Mouse (Mus musculus): ENCODE data around the gene Slc38a4. TPM values are rescaled to one million over a fixed set of nuclear protein-coding genes. Genes with fewer than 3 reads are reported as not detected.

The Slc38a4 gene
- polyA plus RNA-seq, 1 experiment from 2014 or later = 74.2 TPM

DNA sequence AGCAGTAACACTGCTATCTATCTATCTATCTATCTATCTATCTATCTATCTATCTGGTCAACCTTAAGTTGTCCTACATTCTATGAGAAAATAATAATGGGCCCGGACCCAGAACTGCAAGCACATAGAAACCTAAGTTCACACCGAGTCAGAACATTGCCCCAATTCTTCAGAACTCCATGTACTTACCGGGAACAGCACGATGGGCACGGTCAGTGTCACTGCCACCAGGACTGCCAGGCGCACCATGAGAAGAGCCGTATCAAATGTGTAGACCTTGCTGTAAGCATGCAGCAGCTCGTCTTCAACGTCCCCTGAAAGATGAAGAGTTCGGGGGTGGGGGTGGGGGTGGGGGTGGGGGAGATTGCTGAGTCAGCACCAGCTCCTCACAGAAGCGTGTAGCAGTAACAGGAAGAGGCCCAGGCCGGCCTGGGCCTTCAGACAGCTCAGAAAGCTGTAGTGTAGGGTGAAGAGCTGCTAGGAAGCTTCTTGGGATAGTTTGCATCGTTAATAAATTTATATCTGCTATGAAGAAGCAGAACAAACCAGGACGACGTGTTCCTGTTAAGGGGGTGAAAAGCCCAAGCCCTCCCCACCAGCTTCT, 50.0 kb downstream of the Slc38a4 start:
- WGBS = 83% methylated on average over 15 of the region's 15 CpGs
- ATAC-seq (ENCODE audit: low FRiP score, low TSS enrichment) = no peak
- Histone ChIP-seq H3K9ac (replicated peaks; ENCODE audit: low read length) (no peak overlapping the region), H3K4me3 (ENCODE audit: low read length) (no peak overlapping the region), H3K9me3 (ENCODE audit: low read length) (no peaks in the 10 kb centered on the region), H3K27ac (ENCODE audit: low read length) (no peak overlapping the region), H3K4me1 (ENCODE audit: insufficient read depth, low read length) (peaks cover 23% of the 10 kb centered on the region), H3K36me3 (ENCODE audit: insufficient read depth, low read length) (0 out of 2 replicates have a peak, but pooled peaks cover 4% of the 10 kb centered on the region), H3K4me2 (replicated peaks; ENCODE audit: low read depth, low read length) (no peak overlapping the region), H3K27me3 (ENCODE audit: insufficient read depth, low read length) (no peaks in the 10 kb centered on the region)

DNA sequence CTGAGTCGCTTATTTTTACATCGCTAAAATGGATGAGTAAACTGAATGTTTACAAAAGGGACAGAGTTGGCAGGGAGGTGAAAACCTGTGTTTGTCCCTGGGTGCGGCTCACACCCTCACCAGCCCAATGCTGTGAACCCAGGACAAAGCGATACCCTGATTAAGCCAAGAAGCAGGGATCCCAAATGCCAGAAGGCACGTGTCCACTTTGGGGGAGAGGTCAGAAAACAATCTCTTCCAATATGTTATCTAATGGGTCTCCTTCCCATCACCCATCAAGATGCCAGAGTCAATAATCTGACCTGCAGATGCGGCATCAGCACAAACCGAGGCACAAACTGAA, 51.3 kb downstream of the Slc38a4 start:
- H3K4me1 ChIP-seq (ENCODE audit: insufficient read depth, low read length) = peaks cover 33% of the 10 kb centered on the region
- no peak overlapping the region for H3K9ac ChIP-seq (replicated peaks; ENCODE audit: low read length)
- H3K27ac ChIP-seq (ENCODE audit: low read length) = 0 out of 2 replicates have a peak overlapping the region, but pooled peaks have one; percentile 25
- H3K4me3 ChIP-seq (ENCODE audit: low read length) = no peak overlapping the region
- no peak overlapping the region for H3K4me2 ChIP-seq (replicated peaks; ENCODE audit: low read depth, low read length)
- H3K9me3 ChIP-seq (ENCODE audit: low read length) = no peaks in the 10 kb centered on the region
- WGBS = 74% methylated on average over 7 of the region's 7 CpGs
- no peaks in the 10 kb centered on the region for H3K27me3 ChIP-seq (ENCODE audit: insufficient read depth, low read length)
- 0 out of 2 replicates have a peak, but pooled peaks cover 1% of the 10 kb centered on the region for H3K36me3 ChIP-seq (ENCODE audit: insufficient read depth, low read length)
- ATAC-seq (ENCODE audit: low FRiP score, low TSS enrichment) = no peak

GRCm38 (mm10) chr15:97003851-97004524, 51.8 kb downstream of the Slc38a4 start:
- H3K9me3 ChIP-seq (ENCODE audit: low read length) = no peaks in the 10 kb centered on the region
- no peaks in the 10 kb centered on the region for H3K36me3 ChIP-seq (ENCODE audit: insufficient read depth, low read length)
- H3K9ac ChIP-seq (replicated peaks; ENCODE audit: low read length) = no peak overlapping the region
- no peak overlapping the region for H3K4me2 ChIP-seq (replicated peaks; ENCODE audit: low read depth, low read length)
- H3K27me3 ChIP-seq (ENCODE audit: insufficient read depth, low read length) = no peaks in the 10 kb centered on the region
- 0 out of 2 replicates have a peak overlapping the region, but pooled peaks have one; percentile 25 for H3K27ac ChIP-seq (ENCODE audit: low read length)
- peaks cover 33% of the 10 kb centered on the region for H3K4me1 ChIP-seq (ENCODE audit: insufficient read depth, low read length)
- ATAC-seq (ENCODE audit: low FRiP score, low TSS enrichment) = peak; percentile 32; the same call in 1 of the 2 replicates
- WGBS = 46% methylated on average over 10 of the region's 10 CpGs
- no peak overlapping the region for H3K4me3 ChIP-seq (ENCODE audit: low read length)

DNA sequence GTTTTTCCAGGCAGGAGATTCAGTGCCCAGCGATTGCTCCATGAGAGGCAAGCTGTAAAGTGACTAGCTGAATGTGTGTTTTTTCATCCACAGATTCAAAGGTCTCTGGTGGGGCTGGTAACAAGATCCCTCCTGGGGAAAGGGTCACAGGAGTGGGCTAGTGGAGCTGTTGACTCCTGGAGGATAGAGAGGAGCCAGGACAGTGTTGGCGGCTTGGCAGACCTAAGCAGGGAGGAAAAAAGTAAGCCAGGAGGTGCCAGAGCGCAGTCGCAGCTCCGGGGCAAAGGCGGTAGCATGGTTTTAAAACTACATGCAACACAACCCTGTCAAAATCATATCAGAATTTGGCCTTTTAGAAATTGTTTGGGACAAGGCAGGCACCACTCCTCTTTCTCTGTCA, 52.6 kb downstream of the Slc38a4 start:
- Histone ChIP-seq H3K27ac (ENCODE audit: low read length) (no peak overlapping the region), H3K4me2 (replicated peaks; ENCODE audit: low read depth, low read length) (peak overlapping the region; percentile 32), H3K4me1 (ENCODE audit: insufficient read depth, low read length) (peaks cover 33% of the 10 kb centered on the region), H3K9ac (replicated peaks; ENCODE audit: low read length) (no peak overlapping the region), H3K36me3 (ENCODE audit: insufficient read depth, low read length) (no peaks in the 10 kb centered on the region), H3K4me3 (ENCODE audit: low read length) (peak overlapping the region; percentile 26), H3K27me3 (ENCODE audit: insufficient read depth, low read length) (no peaks in the 10 kb centered on the region), H3K9me3 (ENCODE audit: low read length) (no peaks in the 10 kb centered on the region)
- WGBS = 69% methylated on average over 6 of the region's 6 CpGs
- ATAC-seq (ENCODE audit: low FRiP score, low TSS enrichment) = no peak

DNA sequence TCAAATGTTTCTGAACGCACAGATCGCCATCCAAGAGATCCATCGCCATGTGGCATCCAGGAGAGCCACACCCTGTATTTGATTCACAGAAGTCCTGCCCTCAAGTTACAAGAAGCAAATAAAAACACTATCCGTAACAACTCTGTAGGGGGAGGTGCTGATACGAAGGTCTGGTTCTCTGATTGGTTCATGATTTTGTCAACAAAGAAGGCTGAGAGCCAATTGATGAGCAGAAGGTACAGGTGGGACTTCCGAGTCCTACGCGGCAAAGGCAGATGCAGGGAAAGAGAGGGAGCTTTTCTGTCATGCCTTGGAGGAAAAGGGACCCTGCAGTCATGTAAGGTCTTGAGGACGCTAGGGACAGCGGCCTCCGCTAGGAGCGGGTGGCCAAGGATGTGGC, 53.0 kb downstream of the Slc38a4 start:
- Histone ChIP-seq H3K9ac (replicated peaks; ENCODE audit: low read length) (no peak overlapping the region), H3K9me3 (ENCODE audit: low read length) (no peaks in the 10 kb centered on the region), H3K27ac (ENCODE audit: low read length) (no peak overlapping the region), H3K4me1 (ENCODE audit: insufficient read depth, low read length) (peaks cover 33% of the 10 kb centered on the region), H3K27me3 (ENCODE audit: insufficient read depth, low read length) (no peaks in the 10 kb centered on the region), H3K36me3 (ENCODE audit: insufficient read depth, low read length) (no peaks in the 10 kb centered on the region), H3K4me2 (replicated peaks; ENCODE audit: low read depth, low read length) (peak overlapping the region; percentile 32), H3K4me3 (ENCODE audit: low read length) (peak overlapping the region; percentile 26)
- no peak for ATAC-seq (ENCODE audit: low FRiP score, low TSS enrichment)
- WGBS = 73% methylated on average over 12 of the region's 12 CpGs

- Histone ChIP-seq H3K4me2 (replicated peaks; ENCODE audit: low read depth, low read length) (no peak overlapping the region), H3K9me3 (ENCODE audit: low read length) (no peaks in the 10 kb centered on the region), H3K4me3 (ENCODE audit: low read length) (no peak overlapping the region), H3K36me3 (ENCODE audit: insufficient read depth, low read length) (no peaks in the 10 kb centered on the region), H3K27me3 (ENCODE audit: insufficient read depth, low read length) (no peaks in the 10 kb centered on the region), H3K4me1 (ENCODE audit: insufficient read depth, low read length) (peaks cover 33% of the 10 kb centered on the region), H3K9ac (replicated peaks; ENCODE audit: low read length) (no peak overlapping the region), H3K27ac (ENCODE audit: low read length) (peak overlapping the region; percentile 85; the same call in 1 of the 2 replicates)
- 81% methylated on average over 7 of the region's 7 CpGs for WGBS
- no peak for ATAC-seq (ENCODE audit: low FRiP score, low TSS enrichment)
Observed at GRCm38 (mm10) chr15:97001886-97002285, 53.9 kb downstream of the Slc38a4 start.

- peaks cover 33% of the 10 kb centered on the region for H3K4me1 ChIP-seq (ENCODE audit: insufficient read depth, low read length)
- H3K4me2 ChIP-seq (replicated peaks; ENCODE audit: low read depth, low read length) = no peak overlapping the region
- no peak overlapping the region for H3K9ac ChIP-seq (replicated peaks; ENCODE audit: low read length)
- H3K27me3 ChIP-seq (ENCODE audit: insufficient read depth, low read length) = no peaks in the 10 kb centered on the region
- H3K36me3 ChIP-seq (ENCODE audit: insufficient read depth, low read length) = no peaks in the 10 kb centered on the region
- H3K27ac ChIP-seq (ENCODE audit: low read length) = peak overlapping the region; percentile 85
- no peak for ATAC-seq (ENCODE audit: low FRiP score, low TSS enrichment)
- no peaks in the 10 kb centered on the region for H3K9me3 ChIP-seq (ENCODE audit: low read length)
- H3K4me3 ChIP-seq (ENCODE audit: low read length) = no peak overlapping the region
- WGBS = 37% methylated on average over 12 of the region's 12 CpGs
Observed at GRCm38 (mm10) chr15:97001416-97001815, 54.3 kb downstream of the Slc38a4 start.

DNA sequence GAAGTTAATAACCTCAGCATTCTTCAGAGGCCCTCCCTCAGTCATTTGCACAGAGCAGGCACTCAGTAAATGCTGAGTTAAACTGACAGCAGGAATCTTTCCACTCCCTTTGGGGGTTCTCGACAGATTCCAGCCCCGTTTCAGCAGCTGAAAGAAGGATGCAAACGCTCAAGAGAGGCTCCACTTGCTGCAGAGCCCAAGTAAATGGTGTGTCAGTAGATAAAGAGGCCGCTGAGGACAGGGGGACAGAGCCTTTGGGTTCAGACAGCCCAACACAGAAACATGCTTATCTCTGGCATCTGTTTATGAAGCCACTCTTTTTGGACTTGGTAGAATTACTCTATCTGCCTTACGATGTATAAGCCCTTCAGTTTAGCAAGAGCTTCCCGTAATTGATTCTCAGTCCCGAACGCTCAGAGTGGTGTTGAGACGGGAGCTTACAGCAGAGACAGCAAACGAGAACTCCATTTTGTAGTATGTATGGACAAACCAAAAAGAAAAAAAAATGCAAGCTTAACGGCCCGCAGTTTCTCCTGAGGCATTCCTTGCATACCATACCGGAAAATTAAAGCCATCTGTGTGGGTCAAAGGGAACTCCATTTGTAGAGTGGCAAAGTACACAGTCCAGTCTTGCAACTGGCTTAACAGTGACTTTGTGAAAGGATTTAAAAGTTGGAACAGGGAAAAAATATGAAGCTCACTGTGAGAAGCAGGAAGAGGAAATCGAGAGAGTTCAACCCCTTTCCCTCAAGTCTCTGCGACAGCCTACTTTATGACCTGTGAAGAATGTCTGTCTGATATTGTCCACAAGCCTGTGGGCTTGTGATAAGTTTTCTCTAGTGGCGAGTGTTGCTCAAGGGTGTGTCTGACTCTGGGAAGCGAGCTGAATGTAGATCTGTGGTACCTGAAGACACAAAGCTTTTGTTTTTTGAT, 55.2 kb downstream of the Slc38a4 start:
- Histone ChIP-seq H3K4me3 (ENCODE audit: low read length) (no peak overlapping the region), H3K36me3 (ENCODE audit: insufficient read depth, low read length) (no peaks in the 10 kb centered on the region), H3K4me1 (ENCODE audit: insufficient read depth, low read length) (peaks cover 33% of the 10 kb centered on the region), H3K27ac (ENCODE audit: low read length) (peak overlapping the region; percentile 85), H3K9me3 (ENCODE audit: low read length) (no peaks in the 10 kb centered on the region), H3K9ac (replicated peaks; ENCODE audit: low read length) (no peak overlapping the region; the same call in 1 of the 2 replicates), H3K27me3 (ENCODE audit: insufficient read depth, low read length) (no peaks in the 10 kb centered on the region), H3K4me2 (replicated peaks; ENCODE audit: low read depth, low read length) (no peak overlapping the region)
- ATAC-seq (ENCODE audit: low FRiP score, low TSS enrichment) = peak; percentile 60
- WGBS = 30% methylated on average over 17 of the region's 17 CpGs

- Histone ChIP-seq H3K9me3 (ENCODE audit: low read length) (no peaks in the 10 kb centered on the region), H3K27me3 (ENCODE audit: insufficient read depth, low read length) (no peaks in the 10 kb centered on the region), H3K4me3 (ENCODE audit: low read length) (no peak overlapping the region), H3K9ac (replicated peaks; ENCODE audit: low read length) (no peak overlapping the region), H3K4me2 (replicated peaks; ENCODE audit: low read depth, low read length) (no peak overlapping the region), H3K36me3 (ENCODE audit: insufficient read depth, low read length) (no peaks in the 10 kb centered on the region), H3K4me1 (ENCODE audit: insufficient read depth, low read length) (peaks cover 30% of the 10 kb centered on the region), H3K27ac (ENCODE audit: low read length) (no peak overlapping the region)
- no peak for ATAC-seq (ENCODE audit: low FRiP score, low TSS enrichment)
- WGBS = 85% methylated on average over 12 of the region's 12 CpGs
Observed at GRCm38 (mm10) chr15:96999401-96999800, 56.4 kb downstream of the Slc38a4 start.
